Mouse (Mus musculus) 416B (cell line): Measurements from ENCODE around the gene Fasl.

Source experiments
- DNase-seq: peaks from one replicate; pipeline ENCODE4 v3.0.0; 2011; ENCODE audit warnings: low read depth

The Fasl gene

GRCm38 (mm10) chr1:161788339-161788738 lies at the start of gene Fasl:
Gene Fasl, minus strand, starts transcription at chr1:161788495.
- DNase-seq, result no peak

GRCm38 (mm10) chr1:161826677-161827076 lies 38.4 kb upstream of the Fasl start:
- DNase-seq, result no peak

- peak; percentile 15 for DNase-seq
Observed at GRCm38 (mm10) chr1:161809428-161809827, 21.1 kb upstream of the Fasl start.

GRCm38 (mm10) chr1:161808980-161809379 lies 20.7 kb upstream of the Fasl start:
- DNase-seq, result peak; percentile 61

- no peak for DNase-seq
Observed at GRCm38 (mm10) chr1:161804541-161804971, 16.3 kb upstream of the Fasl start.

- DNase-seq, result no peak
Observed at GRCm38 (mm10) chr1:161801321-161801720, 13.0 kb upstream of the Fasl start.

- DNase-seq, result no peak
Observed at GRCm38 (mm10) chr1:161800256-161800655, 12.0 kb upstream of the Fasl start.

- peak; percentile 62 for DNase-seq
Observed at GRCm38 (mm10) chr1:161799791-161800190, 11.5 kb upstream of the Fasl start.

- DNase-seq, result peak; percentile 22
Observed at GRCm38 (mm10) chr1:161798866-161799265, 10.6 kb upstream of the Fasl start.

GRCm38 (mm10) chr1:161794447-161795211 lies 6.3 kb upstream of the Fasl start:
- DNase-seq, result peak; percentile 96

GRCm38 (mm10) chr1:161793321-161793720 lies 5.0 kb upstream of the Fasl start:
- peak; percentile 91 for DNase-seq

GRCm38 (mm10) chr1:161792687-161792969 lies 4.3 kb upstream of the Fasl start:
- DNase-seq, result no peak

- peak; percentile 65 for DNase-seq
Observed at GRCm38 (mm10) chr1:161791854-161792686, 3.8 kb upstream of the Fasl start.

GRCm38 (mm10) chr1:161782725-161783124 lies 5.6 kb downstream of the Fasl start:
- DNase-seq, result no peak

- no peak for DNase-seq
Observed at GRCm38 (mm10) chr1:161781594-161781993, 6.7 kb downstream of the Fasl start.

GRCm38 (mm10) chr1:161779057-161779456 lies 9.2 kb downstream of the Fasl start:
- peak; percentile 57 for DNase-seq

- no peak for DNase-seq
Observed at GRCm38 (mm10) chr1:161775151-161775550, 13.1 kb downstream of the Fasl start.

GRCm38 (mm10) chr1:161771293-161771692 lies 17.0 kb downstream of the Fasl start:
- no peak for DNase-seq

- no peak for DNase-seq
Observed at GRCm38 (mm10) chr1:161769329-161769728, 19.0 kb downstream of the Fasl start.

GRCm38 (mm10) chr1:161767101-161767524 lies 21.2 kb downstream of the Fasl start:
- peak; percentile 88 for DNase-seq

- DNase-seq, result peak; percentile 97
Observed at GRCm38 (mm10) chr1:161766656-161767055, 21.6 kb downstream of the Fasl start.

GRCm38 (mm10) chr1:161765932-161766331 lies 22.4 kb downstream of the Fasl start:
- DNase-seq, result peak; percentile 20

GRCm38 (mm10) chr1:161764964-161765363 lies 23.3 kb downstream of the Fasl start:
- DNase-seq, result no peak
